Mouse (Mus musculus) cortical plate, adult 2 months (tissue): ENCODE results near the gene Sos2.

Source experiments
- CTCF ChIP-seq: fragments of 200-500 bp; IDR thresholded peaks from 2 replicates; pipeline ENCODE4 v1.5.1; 2011; ENCODE audit warnings: mild to moderate bottlenecking, control low read depth, low read length; ENCODE audit not compliant: insufficient read depth; ENCODE audit errors: extremely low read depth
- POLR2A ChIP-seq: fragments of 200-500 bp; IDR thresholded peaks from 2 replicates; pipeline ENCODE4 v1.6.1; 2011; ENCODE audit warnings: mild to moderate bottlenecking, low read length, control low read depth; ENCODE audit not compliant: insufficient read depth; ENCODE audit errors: extremely low read depth

- TF ChIP-seq CTCF (no peak), POLR2A (no peak)
Observed at GRCm38 (mm10) chr12:69576120-69576627, 105.5 kb downstream of the Sos2 start.
